Mouse (Mus musculus): ENCODE measurements at regions not wholly inside any gene's neighbourhood (a gene's known extent, or its start where the extent isn't known, plus 50 kb on each side); places are given as distances from the start of the nearest gene placed in this dataset.
"Not testable (repeated sequence)": the region's sequence is repeated elsewhere in the genome, so short reads cannot be mapped to it uniquely, and the experiment has no call there.

GRCm38 (mm10) chr10:56852484-56852883, 475.4 kb downstream of the Gja1 start:
- H3K27me3 ChIP-seq (replicated peaks) = no peaks in the 10 kb centered on the region
- H3K9me3 ChIP-seq = no peaks in the 10 kb centered on the region
- no peak overlapping the region for H3K27ac ChIP-seq
- no peaks in the 10 kb centered on the region for H3K36me3 ChIP-seq
- no peak for ATAC-seq (ENCODE audit: insufficient read depth, low FRiP score, low read depth)
- H3K4me3 ChIP-seq (replicated peaks) = no peak overlapping the region
- WGBS = 54% methylated on average over 2 of the region's 2 CpGs
- H3K4me1 ChIP-seq = no peaks in the 10 kb centered on the region
- H3K9ac ChIP-seq = no peak overlapping the region
- H3K4me2 ChIP-seq = no peak overlapping the region

- H3K9me3 ChIP-seq = no peaks in the 10 kb centered on the region
- H3K27me3 ChIP-seq (replicated peaks) = no peaks in the 10 kb centered on the region
- no peak overlapping the region for H3K4me3 ChIP-seq (replicated peaks)
- H3K4me1 ChIP-seq = no peaks in the 10 kb centered on the region
- WGBS = 73% methylated on average over 6 of the region's 6 CpGs
- H3K36me3 ChIP-seq = no peaks in the 10 kb centered on the region
- H3K9ac ChIP-seq = no peak overlapping the region
- no peak overlapping the region for H3K27ac ChIP-seq
- H3K4me2 ChIP-seq = no peak overlapping the region
- no peak for ATAC-seq (ENCODE audit: insufficient read depth, low FRiP score, low read depth)
These were observed 479.1 kb downstream of the Gja1 start for GRCm38 (mm10) chr10:56856186-56856585.

- Histone ChIP-seq H3K36me3 (no peaks in the 10 kb centered on the region), H3K27ac (no peak overlapping the region), H3K4me1 (no peaks in the 10 kb centered on the region), H3K9me3 (no peaks in the 10 kb centered on the region), H3K4me3 (replicated peaks) (no peak overlapping the region), H3K4me2 (no peak overlapping the region), H3K27me3 (replicated peaks) (no peaks in the 10 kb centered on the region), H3K9ac (no peak overlapping the region)
- 67% methylated on average over 7 of the region's 7 CpGs for WGBS
- ATAC-seq (ENCODE audit: insufficient read depth, low FRiP score, low read depth) = no peak
These were observed 502.6 kb downstream of the Gja1 start for GRCm38 (mm10) chr10:56879744-56880143.

GRCm38 (mm10) chr10:56880154-56880591, 503.0 kb downstream of the Gja1 start:
- H3K36me3 ChIP-seq = no peaks in the 10 kb centered on the region
- H3K27me3 ChIP-seq (replicated peaks) = no peaks in the 10 kb centered on the region
- WGBS = 89% methylated on average over 10 of the region's 12 CpGs
- ATAC-seq (ENCODE audit: insufficient read depth, low FRiP score, low read depth) = no peak
- H3K4me1 ChIP-seq = no peaks in the 10 kb centered on the region
- H3K4me2 ChIP-seq = no peak overlapping the region
- no peak overlapping the region for H3K27ac ChIP-seq
- H3K9me3 ChIP-seq = no peaks in the 10 kb centered on the region
- no peak overlapping the region for H3K4me3 ChIP-seq (replicated peaks)
- H3K9ac ChIP-seq = no peak overlapping the region

- H3K4me3 ChIP-seq (replicated peaks) = no peak overlapping the region
- H3K27me3 ChIP-seq (replicated peaks) = no peaks in the 10 kb centered on the region
- H3K27ac ChIP-seq = no peak overlapping the region
- no peak overlapping the region for H3K9ac ChIP-seq
- WGBS = 57% methylated on average over 4 of the region's 4 CpGs
- no peak overlapping the region for H3K4me2 ChIP-seq
- H3K9me3 ChIP-seq = no peaks in the 10 kb centered on the region
- no peak for ATAC-seq (ENCODE audit: insufficient read depth, low FRiP score, low read depth)
- H3K4me1 ChIP-seq = no peaks in the 10 kb centered on the region
- H3K36me3 ChIP-seq = no peaks in the 10 kb centered on the region
These were observed 507.6 kb downstream of the Gja1 start for GRCm38 (mm10) chr10:56884456-56885410.

- not testable (repeated sequence) for H3K4me3 ChIP-seq (replicated peaks); H3K4me1 ChIP-seq; H3K9me3 ChIP-seq; H3K27me3 ChIP-seq (replicated peaks); H3K27ac ChIP-seq; ATAC-seq (ENCODE audit: insufficient read depth, low FRiP score, low read depth); H3K36me3 ChIP-seq; H3K9ac ChIP-seq; H3K4me2 ChIP-seq
- WGBS = 87% methylated on average over 2 of the region's 2 CpGs
These were observed 514.4 kb downstream of the Gja1 start for GRCm38 (mm10) chr10:56891530-56891929.

- WGBS = 78% methylated on average over 10 of the region's 10 CpGs
- Histone ChIP-seq H3K36me3 (no peaks in the 10 kb centered on the region), H3K27ac (no peak overlapping the region), H3K9me3 (no peaks in the 10 kb centered on the region), H3K9ac (no peak overlapping the region), H3K27me3 (replicated peaks) (no peaks in the 10 kb centered on the region), H3K4me1 (no peaks in the 10 kb centered on the region), H3K4me2 (no peak overlapping the region), H3K4me3 (replicated peaks) (no peak overlapping the region)
- ATAC-seq (ENCODE audit: insufficient read depth, low FRiP score, low read depth) = no peak
These were observed 515.6 kb downstream of the Gja1 start for GRCm38 (mm10) chr10:56892666-56893209.

GRCm38 (mm10) chr10:56893210-56893705, 516.1 kb downstream of the Gja1 start:
- Histone ChIP-seq H3K4me1 (no peaks in the 10 kb centered on the region), H3K9me3 (no peaks in the 10 kb centered on the region), H3K36me3 (no peaks in the 10 kb centered on the region), H3K4me3 (replicated peaks) (no peak overlapping the region), H3K9ac (no peak overlapping the region), H3K27me3 (replicated peaks) (no peaks in the 10 kb centered on the region), H3K4me2 (no peak overlapping the region), H3K27ac (no peak overlapping the region)
- no peak for ATAC-seq (ENCODE audit: insufficient read depth, low FRiP score, low read depth)
- 68% methylated on average over 8 of the region's 8 CpGs for WGBS

GRCm38 (mm10) chr10:56899640-56900274, 522.6 kb downstream of the Gja1 start:
- 82% methylated on average over 5 of the region's 5 CpGs for WGBS
- no peaks in the 10 kb centered on the region for H3K4me1 ChIP-seq
- H3K4me2 ChIP-seq = no peak overlapping the region
- no peaks in the 10 kb centered on the region for H3K9me3 ChIP-seq
- H3K27ac ChIP-seq = no peak overlapping the region
- no peaks in the 10 kb centered on the region for H3K27me3 ChIP-seq (replicated peaks)
- ATAC-seq (ENCODE audit: insufficient read depth, low FRiP score, low read depth) = no peak
- H3K36me3 ChIP-seq = no peaks in the 10 kb centered on the region
- H3K4me3 ChIP-seq (replicated peaks) = no peak overlapping the region
- H3K9ac ChIP-seq = no peak overlapping the region

GRCm38 (mm10) chr10:56900914-56901313, 523.8 kb downstream of the Gja1 start:
- Histone ChIP-seq H3K4me2 (no peak overlapping the region), H3K27me3 (replicated peaks) (no peaks in the 10 kb centered on the region), H3K4me3 (replicated peaks) (no peak overlapping the region), H3K9ac (no peak overlapping the region), H3K27ac (no peak overlapping the region), H3K4me1 (no peaks in the 10 kb centered on the region), H3K36me3 (no peaks in the 10 kb centered on the region), H3K9me3 (no peaks in the 10 kb centered on the region)
- ATAC-seq (ENCODE audit: insufficient read depth, low FRiP score, low read depth) = no peak
- 76% methylated on average over 6 of the region's 6 CpGs for WGBS

- H3K36me3 ChIP-seq = no peaks in the 10 kb centered on the region
- 78% methylated on average over 1 of the region's 1 CpGs for WGBS
- no peaks in the 10 kb centered on the region for H3K27me3 ChIP-seq (replicated peaks)
- no peaks in the 10 kb centered on the region for H3K9me3 ChIP-seq
- H3K4me1 ChIP-seq = no peaks in the 10 kb centered on the region
- no peak overlapping the region for H3K4me2 ChIP-seq
- no peak overlapping the region for H3K4me3 ChIP-seq (replicated peaks)
- no peak for ATAC-seq (ENCODE audit: insufficient read depth, low FRiP score, low read depth)
- H3K27ac ChIP-seq = no peak overlapping the region
- H3K9ac ChIP-seq = no peak overlapping the region
These were observed 535.6 kb downstream of the Gja1 start for GRCm38 (mm10) chr10:56912711-56913110.

GRCm38 (mm10) chr10:56914103-56914502, 537.0 kb downstream of the Gja1 start:
- WGBS = 76% methylated on average over 5 of the region's 5 CpGs
- ATAC-seq (ENCODE audit: insufficient read depth, low FRiP score, low read depth) = no peak
- no peak overlapping the region for H3K9ac ChIP-seq

More at GRCm38 (mm10) chr10:56914103-56914502, 537.0 kb downstream of the Gja1 start:
- no peak overlapping the region for H3K4me2 ChIP-seq
- no peaks in the 10 kb centered on the region for H3K4me1 ChIP-seq
- no peaks in the 10 kb centered on the region for H3K27me3 ChIP-seq (replicated peaks)
- no peaks in the 10 kb centered on the region for H3K9me3 ChIP-seq
- no peak overlapping the region for H3K27ac ChIP-seq
- H3K4me3 ChIP-seq (replicated peaks) = no peak overlapping the region
- no peaks in the 10 kb centered on the region for H3K36me3 ChIP-seq
